Mouse (Mus musculus) common myeloid progenitor, adult 5-6 weeks (primary cell): ENCODE data around the gene 1810010D01Rik. TPM values are rescaled to one million over a fixed set of nuclear protein-coding genes. Genes with fewer than 3 reads are reported as not detected.

Source experiments
- ATAC-seq: replicated peaks from 2 replicates; pipeline ENCODE4 v1.8.0; 2016; ENCODE audit warnings: low read depth, mild to moderate bottlenecking, moderate TSS enrichment, inconsistent platforms; ENCODE audit not compliant: poor library complexity, severe bottlenecking
- total RNA-seq: library from RNA; stranded (forward); fragments of 200-1000, 187-1606 nt; gene quantifications from 2 replicates; pipeline ENCODE4 v1.2.3, GENCODE M21; 2017

The 1810010D01Rik gene
- total RNA-seq, 1 experiment from 2014 or later, result not detected

DNA sequence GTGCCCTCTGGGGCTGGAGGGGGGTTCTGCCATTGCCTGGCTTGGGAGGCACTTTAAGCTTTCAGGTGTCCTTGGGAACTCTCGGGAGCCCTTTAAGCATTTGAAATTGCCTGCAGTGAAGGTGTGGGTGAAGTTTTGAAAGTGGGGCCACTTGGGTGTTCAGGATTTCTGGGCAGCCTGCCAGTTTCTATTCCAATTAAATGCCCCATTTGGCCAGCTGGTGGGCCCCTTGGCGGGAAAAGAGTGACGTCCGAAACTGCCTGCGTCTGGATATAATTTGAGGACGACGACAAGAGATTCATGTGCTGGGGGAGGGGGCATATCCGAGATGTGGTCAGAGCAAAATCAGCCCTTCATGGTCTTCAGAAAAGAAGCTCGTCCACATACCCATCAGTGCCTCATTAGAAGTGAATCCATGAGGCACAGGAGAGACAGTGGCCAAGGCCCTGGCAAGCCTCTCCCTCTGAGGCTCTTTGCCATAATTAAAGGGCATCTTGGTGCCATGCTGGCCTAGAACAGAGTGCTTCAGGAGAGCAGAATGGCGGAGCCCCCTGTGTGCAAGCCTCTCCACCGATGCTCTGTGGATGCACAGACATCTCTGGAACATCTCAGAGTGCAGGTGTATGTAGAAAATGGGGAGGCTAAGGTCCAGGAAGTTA lies 26.4 kb downstream of the 1810010D01Rik start:
- ATAC-seq, result no peak

- ATAC-seq, result no peak
These were observed 28.2 kb downstream of the 1810010D01Rik start for GRCm38 (mm10) chr7:145179691-145180091.

- ATAC-seq, result no peak
These were observed 30.9 kb downstream of the 1810010D01Rik start for GRCm38 (mm10) chr7:145176750-145177589.

DNA sequence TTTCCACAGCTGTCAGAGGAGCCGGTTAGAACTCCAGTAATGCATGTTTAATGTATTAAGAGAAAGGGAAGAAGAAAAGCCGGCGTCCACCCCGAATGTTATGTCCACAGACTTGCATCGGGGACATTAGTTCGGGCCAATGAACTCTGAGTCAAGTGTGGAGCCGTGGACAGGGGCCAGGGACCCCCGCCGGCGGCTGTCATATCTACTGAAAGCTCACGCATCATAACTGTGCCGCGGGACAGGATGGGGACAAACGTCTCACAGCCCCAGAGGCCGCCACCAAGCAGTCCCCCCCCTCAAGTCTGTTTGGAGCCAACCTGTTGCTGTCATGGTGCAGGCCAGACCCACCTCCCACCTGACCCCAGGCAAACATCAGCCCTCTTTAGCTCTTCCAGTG lies 34.4 kb downstream of the 1810010D01Rik start:
- no peak for ATAC-seq

GRCm38 (mm10) chr7:145173116-145173515 lies 34.8 kb downstream of the 1810010D01Rik start:
- no peak for ATAC-seq

GRCm38 (mm10) chr7:145169703-145170102 lies 38.2 kb downstream of the 1810010D01Rik start:
- ATAC-seq, result no peak

DNA sequence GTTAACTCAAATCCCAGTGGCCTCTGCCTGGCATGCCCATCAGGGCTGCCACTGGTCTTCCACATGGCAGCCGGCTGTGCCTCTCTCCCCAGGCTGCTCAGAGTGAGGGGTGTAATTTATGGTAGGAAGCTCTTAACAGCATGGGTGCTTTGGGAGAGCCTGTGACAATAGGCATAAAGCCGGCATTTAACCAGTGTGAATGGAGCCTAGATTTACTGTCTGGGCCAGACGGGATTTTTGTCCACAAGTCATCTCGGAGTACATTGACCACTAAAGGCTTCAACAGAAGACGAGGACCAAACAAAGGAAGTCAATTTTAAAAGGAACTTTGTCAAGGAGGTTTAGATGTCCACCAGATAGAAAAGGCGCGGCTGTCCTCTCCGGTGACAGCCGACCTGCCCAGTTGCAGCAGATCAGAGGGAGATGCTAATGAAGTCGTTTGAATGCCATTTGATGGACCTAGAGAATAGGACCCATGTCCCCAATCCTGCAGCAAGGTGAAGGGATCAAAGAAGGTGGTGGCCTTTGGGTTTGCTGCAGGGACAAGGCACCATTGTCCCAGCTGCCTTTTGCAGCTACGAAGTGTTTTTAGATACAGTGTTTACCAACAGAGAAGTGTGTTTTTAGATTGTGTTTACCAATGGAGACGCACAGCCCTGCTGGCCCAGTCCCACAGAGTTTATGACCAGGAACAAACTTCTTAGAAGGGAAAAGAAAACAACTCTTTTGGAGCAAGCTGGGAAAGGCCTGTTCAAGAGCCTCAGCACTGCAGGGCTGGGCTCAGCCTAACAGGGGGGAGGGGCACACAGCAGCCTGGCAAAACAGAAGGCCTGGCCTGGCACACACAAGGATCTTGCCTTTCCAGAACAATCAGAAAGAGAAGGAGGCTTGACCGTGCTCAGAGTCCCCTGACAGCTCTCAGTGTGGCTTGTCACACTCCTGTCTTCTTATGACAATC lies 48.4 kb downstream of the 1810010D01Rik start:
- ATAC-seq, result no peak

Other genes starting within 250 kb of the 1810010D01Rik start
- gene Tpcn2, start 75.9 kb upstream of the 1810010D01Rik start, total RNA-seq, result 8.7 and 9.6 TPM in 2 replicates
- gene Mrgprf, start 92.7 kb upstream of the 1810010D01Rik start, total RNA-seq, result not detected in 2 replicates
- gene Mrgprd, start 106.7 kb upstream of the 1810010D01Rik start, total RNA-seq, result not detected in 2 replicates